ENCODE assay signal across 10 mouse cellular contexts in the genomic region with DNA sequence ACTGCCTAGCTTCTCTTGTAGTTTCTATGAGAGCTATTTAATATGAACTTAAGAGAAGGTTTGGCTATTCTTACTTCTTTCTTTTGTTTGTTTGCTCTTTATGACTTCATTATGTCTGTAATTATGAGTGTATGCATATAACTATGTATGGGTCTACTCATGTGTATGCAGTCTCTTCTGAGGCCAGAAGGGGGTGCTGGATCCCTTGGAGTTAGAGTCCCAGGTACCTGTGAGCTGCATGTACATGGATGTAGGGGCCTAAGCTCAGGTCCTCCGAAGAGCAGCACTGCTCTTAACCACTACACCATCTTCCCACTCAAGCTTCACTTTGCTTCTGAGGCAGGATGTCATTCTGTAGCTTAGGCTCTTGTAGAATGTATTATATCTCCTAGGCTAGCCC. TPM values are rescaled to one million over a fixed set of nuclear protein-coding genes. Genes with fewer than 3 reads are reported as not detected.
DNase-seq lines count a peak whose midpoint lies in the region; ATAC-seq and TF ChIP-seq lines count a peak whose summit lies in the region.
"Had no signal": no experiment of that assay in that cellular context is flagged by ENCODE, and none has a peak within 500 bp of the region (broad histone marks: within the 10 kb centered on the region; RNA-seq: fewer than 3 reads in every experiment).

No protein-coding gene starts in this region.

- H3K36me3 ChIP-seq in spleen, adult 2 months (ENCODE audit: control insufficient read depth, insufficient read depth, low read length) = peaks cover 26% of the 10 kb centered on the region

- DNase-seq in adrenal gland, adult (ENCODE audit: inconsistent age in 2 of 2, low spot score in 1 of 2) = peak; percentile 44 to 69
- no peak for DNase-seq in adrenal gland, postnatal 4 days (ENCODE audit: low spot score in 2 of 2)
- peak in 1 of 2 experiments; percentile 13 for DNase-seq in spleen, adult 2 months (ENCODE audit: low read depth in 1 of 2, low spot score in 2 of 2)
- DNase-seq in spleen, adult 18-20 months = no peak
- DNase-seq in kidney, postnatal 25 days = peak; percentile 47 to 67
- DNase-seq in thymus, postnatal 0 days (ENCODE audit: low spot score) = peak; percentile 36
- DNase-seq in gastrocnemius, postnatal 4 days (ENCODE audit: low spot score in 2 of 2) = no peak

- no peaks in the 10 kb centered on the region for H3K4me1 ChIP-seq in spleen, adult 2 months (ENCODE audit: control insufficient read depth, insufficient read depth, insufficient read length)

- H3K27ac ChIP-seq in spleen, adult 2 months (ENCODE audit: insufficient read depth, low read length) = no peak overlapping the region
- H3K27ac ChIP-seq: neural tube, embryonic 13.5 days had no signal

- no peak for TF ChIP-seq POLR2A in spleen, adult 2 months (IDR thresholded peaks at IDR 0.05; ENCODE audit: low read depth, low read length)

- no peak for ATAC-seq in inflammation-experienced regulatory T-cells, adult 6 months

- no peak overlapping the region for H3K4me3 ChIP-seq in spleen, adult 2 months (ENCODE audit: extremely low read depth, insufficient read depth, insufficient read length)
- H3K4me3 ChIP-seq: neural tube, embryonic 13.5 days had no signal

- peak; percentile 14; the same call in 1 of the 2 replicates for TF ChIP-seq CTCF in spleen, adult 2 months (IDR thresholded peaks at IDR 0.05; ENCODE audit: extremely low read depth, insufficient read depth, insufficient read length, insufficient replicate concordance)

- H3K27me3 ChIP-seq in spleen, adult 2 months (ENCODE audit: control insufficient read depth, insufficient read depth, low read length) = no peaks in the 10 kb centered on the region
- H3K27me3 ChIP-seq: neural tube, embryonic 13.5 days had no signal

- 83% methylated on average over 1 of the region's 1 CpGs for WGBS in spleen, adult 2 months

RNA-seq across cellular contexts. Expression of gene Chmp5, which starts 5.3 kb away (rescaled TPM):
- 10 to 100 TPM; 69.0 to 76.8 TPM for total RNA-seq in adrenal gland, postnatal 4 days (2021)
- 5.8 and 6.2 TPM in 2 replicates for polyA plus RNA-seq in spleen, adult 2 months (2012; rRNA removed)
- polyA plus RNA-seq in thymus, postnatal 0 days (2015; fragmentation: Nextera tagmentation; extraction: Ambion mirVana) = 131 and 141 TPM in 2 replicates
- polyA plus RNA-seq in inflammation-experienced regulatory T-cells, adult 6 months (2017; shearing (Covaris generic)) = 100 to 1,000 TPM; 103 to 141 (median 119) TPM
- 10 to 100 TPM; 40.9 to 43.3 TPM for total RNA-seq in gastrocnemius, postnatal 4 days (2021)

RNA-seq across cellular contexts. Expression of gene Bag1, which starts 5.4 kb away (rescaled TPM):
- total RNA-seq in adrenal gland, postnatal 4 days (2021) = 100 to 1,000 TPM; 225 to 228 TPM
- 43.8 and 76.3 TPM in 2 replicates for polyA plus RNA-seq in spleen, adult 2 months (2012; rRNA removed)
- 185 and 190 TPM in 2 replicates for polyA plus RNA-seq in thymus, postnatal 0 days (2015; fragmentation: Nextera tagmentation; extraction: Ambion mirVana)
- 10 to 100 TPM; 10.0 to 16.1 (median 14.4) TPM for polyA plus RNA-seq in inflammation-experienced regulatory T-cells, adult 6 months (2017; shearing (Covaris generic))
- total RNA-seq in gastrocnemius, postnatal 4 days (2021) = 100 to 1,000 TPM; 174 to 190 TPM

RNA-seq across cellular contexts. Expression of gene Nfx1, which starts 17.2 kb away (rescaled TPM):
- total RNA-seq in adrenal gland, postnatal 4 days (2021) = 100 to 1,000 TPM; 107 to 110 TPM
- 23.4 and 27.5 TPM in 2 replicates for polyA plus RNA-seq in spleen, adult 2 months (2012; rRNA removed)
- polyA plus RNA-seq in thymus, postnatal 0 days (2015; fragmentation: Nextera tagmentation; extraction: Ambion mirVana) = 63.5 and 65.6 TPM in 2 replicates
- 100 to 1,000 TPM in 2 of 3 experiments, 10 to 100 TPM in 1; 76.3 to 164 (median 120) TPM for polyA plus RNA-seq in inflammation-experienced regulatory T-cells, adult 6 months (2017; shearing (Covaris generic))
- total RNA-seq in gastrocnemius, postnatal 4 days (2021) = 10 to 100 TPM; 41.7 to 45.6 TPM

RNA-seq across cellular contexts. Expression of gene Spink4, which starts 33.7 kb away (rescaled TPM):
- 10 to 100 TPM; 14.6 to 17.7 TPM for total RNA-seq in adrenal gland, postnatal 4 days (2021)
- not detected in 2 replicates for polyA plus RNA-seq in spleen, adult 2 months (2012; rRNA removed)
- 2.4 and 2.6 TPM in 2 replicates for polyA plus RNA-seq in thymus, postnatal 0 days (2015; fragmentation: Nextera tagmentation; extraction: Ambion mirVana)
- polyA plus RNA-seq in inflammation-experienced regulatory T-cells, adult 6 months (2017; shearing (Covaris generic)) = not detected
- total RNA-seq in gastrocnemius, postnatal 4 days (2021) = not detected
- total RNA-seq: layer of hippocampus, adult 18-20 months had no signal
- polyA plus RNA-seq: neural tube, embryonic 13.5 days had no signal

Comparison
In these comparisons a context has a peak if more than half of its experiments do, and no peak if none do; other contexts are left out.
1. DNase-seq: peak in adrenal gland, adult (2 of 2), kidney, postnatal 25 days (2 of 2) and thymus, postnatal 0 days (single experiment); none in adrenal gland, postnatal 4 days (0 of 2), spleen, adult 18-20 months (0 of 2) and gastrocnemius, postnatal 4 days (0 of 2).
2. RNA of gene Chmp5, which starts 5.3 kb away (polyA plus RNA-seq): 131 to 141 TPM in thymus, postnatal 0 days and 103 to 141 TPM in inflammation-experienced regulatory T-cells, adult 6 months; 5.8 to 6.2 TPM in spleen, adult 2 months; every median in the first group is over 10 times any median in the second.